Comparison of ENCODE assay signal across 21 mouse cellular contexts in genomic region chr14:31858679-31859078, GRCm38 (mm10).
"Had no signal": no experiment of that assay in that cellular context is flagged by ENCODE, and none has a peak within 500 bp of the region (broad histone marks: within the 10 kb centered on the region; RNA-seq: fewer than 3 reads in every experiment).

No protein-coding gene starts in this region.

- H3K9me3 ChIP-seq: limb, embryonic 15.5 days; neural tube, embryonic 15.5 days; stomach, embryonic 15.5 days had no signal

- H3K36me3 ChIP-seq: limb, embryonic 12.5 days; limb, embryonic 15.5 days; midbrain, embryonic 12.5 days; midbrain, embryonic 15.5 days; neural tube, embryonic 12.5 days; neural tube, embryonic 15.5 days; stomach, embryonic 15.5 days had no signal

- H3K27ac ChIP-seq: limb, embryonic 12.5 days; limb, embryonic 15.5 days; liver, embryonic 14.5 days; macrophage; midbrain, embryonic 12.5 days; midbrain, embryonic 15.5 days; neural tube, embryonic 12.5 days; neural tube, embryonic 15.5 days; stomach, embryonic 15.5 days had no signal

- H3K9ac ChIP-seq: limb, embryonic 12.5 days; limb, embryonic 15.5 days; liver, embryonic 14.5 days; liver, postnatal 0 days; lung, embryonic 14.5 days; midbrain, embryonic 12.5 days; midbrain, embryonic 15.5 days; neural tube, embryonic 12.5 days; neural tube, embryonic 15.5 days; stomach, embryonic 15.5 days had no signal

- DNase-seq: kidney, postnatal 14 days; kidney, postnatal 4 days; layer of hippocampus, adult 9-11 months; left cerebral cortex, postnatal 4 days; liver, postnatal 0 days; lung, embryonic 14.5 days; right cerebral cortex, adult 18-20 months; right cerebral cortex, postnatal 25 days; spleen, adult 18-20 months; thymus, postnatal 25 days had no signal

- H3K4me3 ChIP-seq: limb, embryonic 12.5 days; limb, embryonic 15.5 days; midbrain, embryonic 12.5 days; midbrain, embryonic 15.5 days; neural tube, embryonic 12.5 days; neural tube, embryonic 15.5 days; stomach, embryonic 15.5 days had no signal

- H3K27me3 ChIP-seq: limb, embryonic 12.5 days; limb, embryonic 15.5 days; midbrain, embryonic 12.5 days; midbrain, embryonic 15.5 days; neural tube, embryonic 12.5 days; neural tube, embryonic 15.5 days; stomach, embryonic 15.5 days had no signal

- H3K4me2 ChIP-seq: limb, embryonic 12.5 days; limb, embryonic 15.5 days; liver, embryonic 11.5 days; lung, embryonic 14.5 days; midbrain, embryonic 12.5 days; midbrain, embryonic 15.5 days; neural tube, embryonic 12.5 days; neural tube, embryonic 15.5 days; stomach, embryonic 15.5 days had no signal

- H3K4me1 ChIP-seq: midbrain, embryonic 12.5 days; midbrain, embryonic 15.5 days; neural tube, embryonic 12.5 days; stomach, embryonic 15.5 days had no signal

- ATAC-seq: liver, postnatal 0 days; lung, postnatal 0 days; midbrain, embryonic 15.5 days had no signal
